Mouse (Mus musculus) small intestine, adult 2 months (tissue): ENCODE results near the gene Bcl2l1. TPM values are rescaled to one million over a fixed set of nuclear protein-coding genes. Genes with fewer than 3 reads are reported as not detected.

Source experiments
- H3K27ac ChIP-seq: fragments of 200-500 bp; 2 replicates; pipeline ENCODE4 v1.5.1; 2012; ENCODE audit warnings: low read depth, low read length, control low read depth, inconsistent platforms; ENCODE audit not compliant: insufficient read depth
- H3K27me3 ChIP-seq: fragments of 200-500 bp; 2 replicates; pipeline ENCODE4 v1.6.1; 2012; ENCODE audit warnings: mild to moderate bottlenecking, moderate library complexity, low read length, inconsistent platforms; ENCODE audit not compliant: control insufficient read depth, insufficient read depth
- H3K36me3 ChIP-seq: fragments of 200-500 bp; 2 replicates; pipeline ENCODE4 v1.6.1; 2012; ENCODE audit warnings: mild to moderate bottlenecking, low read length, control low read depth, inconsistent platforms; ENCODE audit not compliant: control insufficient read depth, insufficient read depth
- H3K4me1 ChIP-seq: fragments of 200-500 bp; 2 replicates; pipeline ENCODE4 v1.6.1; 2012; ENCODE audit warnings: low read length, inconsistent platforms, mixed read lengths; ENCODE audit not compliant: control insufficient read depth, insufficient read depth, insufficient read length
- H3K4me3 ChIP-seq: fragments of 200-500 bp; 2 replicates; pipeline ENCODE4 v1.5.1; 2012; ENCODE audit warnings: low read depth, mild to moderate bottlenecking, control low read depth, inconsistent platforms, low read length, moderate library complexity
- CTCF ChIP-seq: fragments of 200-500 bp; IDR thresholded peaks from 2 replicates; pipeline ENCODE4 v1.5.1; 2012; ENCODE audit warnings: low read depth, mild to moderate bottlenecking, control low read depth, inconsistent platforms, low read length, moderate library complexity, mixed read lengths; ENCODE audit not compliant: insufficient replicate concordance, insufficient read length; ENCODE audit errors: extremely low read depth
- POLR2A ChIP-seq: fragments of 200-500 bp; IDR thresholded peaks from 2 replicates; pipeline ENCODE4 v1.6.1; 2012; ENCODE audit warnings: low read depth, mild to moderate bottlenecking, control low read depth, inconsistent platforms, low read length, moderate library complexity
- WGBS: fragments of 180-500 bp; shearing (Covaris S2); methylation state at CpG from one replicate; pipeline ENCODE4 v1.1.7; 2018; 5-methylcytosine and 5-hydroxymethylcytosine counted together
- polyA plus RNA-seq: library from polyadenylated mRNA; depleted of rRNA; stranded (reverse); fragments of >200 nt; gene quantifications from 2 replicates; pipeline ENCODE4 v1.2.3, GENCODE M21; 2012

Bcl2l1 gene
- polyA plus RNA-seq, 1 experiment, result 53.8 TPM

GRCm38 (mm10) chr2:152742435-152742834 is 89.1 kb downstream of the Bcl2l1 start:
- H3K27ac ChIP-seq, result peak overlapping the region; percentile 100
- peaks cover 17% of the 10 kb centered on the region for H3K4me1 ChIP-seq
- H3K27me3 ChIP-seq, result no peaks in the 10 kb centered on the region
- 16% methylated on average over 10 of the region's 10 CpGs for WGBS
- TF ChIP-seq CTCF (peak; percentile 93), POLR2A (no peak)
- peaks cover 6% of the 10 kb centered on the region; the same call in 1 of the 2 replicates for H3K36me3 ChIP-seq
- H3K4me3 ChIP-seq, result no peak overlapping the region

DNA sequence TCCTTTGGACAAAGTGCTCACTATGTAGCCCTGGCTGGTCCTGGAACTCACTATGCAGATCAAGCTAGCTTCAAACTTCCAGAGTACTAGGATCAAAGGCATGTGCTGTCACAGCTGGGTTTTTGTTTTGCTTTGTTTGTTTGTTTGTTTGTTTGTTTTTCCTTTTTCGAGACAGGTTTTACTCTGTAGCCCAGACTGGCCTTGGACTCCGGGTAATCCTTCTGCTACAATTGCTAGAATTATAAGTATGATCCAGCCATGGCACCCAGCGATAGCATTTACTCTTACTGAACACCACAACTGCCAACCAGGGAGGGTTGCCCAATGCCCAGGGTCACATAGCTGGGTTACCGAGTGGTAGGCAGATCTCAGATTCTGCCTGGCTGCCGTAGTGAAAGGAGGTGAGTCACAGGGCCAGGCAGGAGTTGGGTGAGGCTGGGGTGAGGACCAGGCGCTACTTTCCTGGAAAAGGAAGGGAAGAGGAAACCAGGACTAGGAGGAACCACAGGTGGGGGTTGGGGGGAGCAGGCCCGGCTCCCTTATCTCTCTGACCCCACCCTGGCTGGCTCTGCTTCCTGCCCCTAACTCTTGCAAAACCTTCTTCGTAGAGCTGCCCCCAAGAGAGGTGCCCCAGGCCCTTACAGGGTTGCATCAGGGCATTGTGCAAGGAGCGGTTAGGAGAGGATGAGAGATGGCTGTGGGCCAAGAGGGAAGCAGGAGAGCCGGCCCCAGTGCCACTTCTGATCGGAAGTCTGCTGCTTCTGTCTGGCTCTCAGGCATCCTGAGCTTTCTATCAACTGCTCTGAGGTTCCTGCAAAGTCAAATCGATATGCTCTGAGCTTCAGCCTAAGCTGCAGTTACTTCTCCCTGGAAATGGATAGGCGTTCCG is 90.1 kb downstream of the Bcl2l1 start:
- H3K27ac ChIP-seq, result peak overlapping the region; percentile 100
- H3K27me3 ChIP-seq, result no peaks in the 10 kb centered on the region
- peaks cover 17% of the 10 kb centered on the region for H3K4me1 ChIP-seq
- peak overlapping the region; percentile 30 for H3K4me3 ChIP-seq
- H3K36me3 ChIP-seq, result peaks cover 12% of the 10 kb centered on the region; the same call in 1 of the 2 replicates
- TF ChIP-seq CTCF (no peak), POLR2A (no peak)
- whole genome bisulfite sequencing, result 7% methylated on average over 14 of the region's 14 CpGs

- Histone ChIP-seq H3K27me3 (no peaks in the 10 kb centered on the region), H3K27ac (peak overlapping the region; percentile 100), H3K4me3 (no peak overlapping the region), H3K4me1 (peaks cover 17% of the 10 kb centered on the region), H3K36me3 (peaks cover 12% of the 10 kb centered on the region; the same call in 1 of the 2 replicates)
- WGBS, result 49% methylated on average over 5 of the region's 5 CpGs
- no peak for TF ChIP-seq CTCF
- no peak for TF ChIP-seq POLR2A
Observed at GRCm38 (mm10) chr2:152740490-152740889, 91.0 kb downstream of the Bcl2l1 start.

GRCm38 (mm10) chr2:152739842-152740260 is 91.7 kb downstream of the Bcl2l1 start:
- Histone ChIP-seq H3K36me3 (peaks cover 12% of the 10 kb centered on the region; the same call in 1 of the 2 replicates), H3K27me3 (no peaks in the 10 kb centered on the region), H3K4me3 (no peak overlapping the region), H3K4me1 (peaks cover 17% of the 10 kb centered on the region), H3K27ac (peak overlapping the region; percentile 100)
- 3% methylated on average over 3 of the region's 3 CpGs for WGBS
- no peak for TF ChIP-seq CTCF
- no peak for TF ChIP-seq POLR2A

GRCm38 (mm10) chr2:152739031-152739841 is 92.3 kb downstream of the Bcl2l1 start:
- peak; percentile 25; the same call in 1 of the 2 replicates for TF ChIP-seq POLR2A
- TF ChIP-seq CTCF, result no peak
- peaks cover 12% of the 10 kb centered on the region; the same call in 1 of the 2 replicates for H3K36me3 ChIP-seq
- peak overlapping the region; percentile 54 for H3K4me3 ChIP-seq
- H3K27me3 ChIP-seq, result no peaks in the 10 kb centered on the region
- H3K27ac ChIP-seq, result peak overlapping the region; percentile 100
- peaks cover 17% of the 10 kb centered on the region for H3K4me1 ChIP-seq
- under 1% methylated on average over 36 of the region's 36 CpGs for WGBS

GRCm38 (mm10) chr2:152738341-152738740 is 93.2 kb downstream of the Bcl2l1 start:
- H3K27ac ChIP-seq, result peak overlapping the region; percentile 100
- peak overlapping the region; percentile 96 for H3K4me3 ChIP-seq
- TF ChIP-seq CTCF (no peak), POLR2A (no peak)
- no peaks in the 10 kb centered on the region for H3K27me3 ChIP-seq
- peaks cover 12% of the 10 kb centered on the region; the same call in 1 of the 2 replicates for H3K36me3 ChIP-seq
- WGBS, result 23% methylated on average over 2 of the region's 2 CpGs
- H3K4me1 ChIP-seq, result peaks cover 18% of the 10 kb centered on the region
